ENCODE assay signal across 7 mouse cellular contexts in genomic region chr2:26325386-26326181, GRCm38 (mm10). TPM values are rescaled to one million over a fixed set of nuclear protein-coding genes. Genes with fewer than 3 reads are reported as not detected.
DNase-seq lines count a peak whose midpoint lies in the region; ATAC-seq and TF ChIP-seq lines count a peak whose summit lies in the region.

No protein-coding gene starts in this region.

- 0 out of 2 replicates have a peak overlapping the region, but pooled peaks have one; percentile 25 for H3K9ac ChIP-seq in heart, adult 2 months (ENCODE audit: low read depth, low read length)
- H3K9ac ChIP-seq in kidney, embryonic 15.5 days: no peak overlapping the region

- ATAC-seq in kidney, embryonic 15.5 days (replicated peaks; ENCODE audit: low FRiP score): peak; percentile 81

- H3K79me2 ChIP-seq in heart, adult 2 months (replicated peaks; ENCODE audit: control insufficient read depth, insufficient read depth, low read length): no peaks in the 10 kb centered on the region

- DNase-seq in CD4-positive, CD25-positive, alpha-beta regulatory T cell, adult 2 months (ENCODE audit: low read depth, low spot score): peak; percentile 86
- peak; percentile 55 for DNase-seq in MEL-GATA-1-ER (ENCODE audit: extremely low read depth, low read depth)
- DNase-seq in heart, adult 2 months: peak; percentile 75 to 77
- peak; percentile 77 for DNase-seq in lung, postnatal 36 days
- DNase-seq in spleen, adult 12 weeks (ENCODE audit: low spot score): peak; percentile 33

- no peak overlapping the region for H3K27ac ChIP-seq in cortical plate, adult 2 months (ENCODE audit: insufficient read depth, low read length)
- H3K27ac ChIP-seq in heart, adult 2 months: peak overlapping the region; percentile 28; the same call in 1 of the 2 replicates
- H3K27ac ChIP-seq in kidney, embryonic 15.5 days: no peak overlapping the region

- TF ChIP-seq CTCF in cortical plate, adult 2 months (IDR thresholded peaks at IDR 0.05; ENCODE audit: extremely low read depth, insufficient read depth, low read length): peak; percentile 92
- peak; percentile 96 for TF ChIP-seq CTCF in heart, adult 2 months (IDR thresholded peaks at IDR 0.05)

- no peaks in the 10 kb centered on the region for H3K9me3 ChIP-seq in kidney, embryonic 15.5 days (replicated peaks)

- peaks cover 2% of the 10 kb centered on the region; the same call in 1 of the 2 replicates for H3K4me1 ChIP-seq in cortical plate, adult 2 months (ENCODE audit: control insufficient read depth, insufficient read depth, low read length)
- H3K4me1 ChIP-seq in heart, adult 2 months (ENCODE audit: control insufficient read depth, insufficient read depth, low read length): peaks cover 9% of the 10 kb centered on the region
- H3K4me1 ChIP-seq in kidney, embryonic 15.5 days: 0 out of 2 replicates have a peak, but pooled peaks cover 2% of the 10 kb centered on the region

- 53% methylated on average over 15 of the region's 15 CpGs for WGBS in heart, adult 2 months
- 71% methylated on average over 15 of the region's 15 CpGs for WGBS in kidney, embryonic 15.5 days

- no peak overlapping the region for H3K4me3 ChIP-seq in cortical plate, adult 2 months (ENCODE audit: insufficient read depth, low read length)
- H3K4me3 ChIP-seq in heart, adult 2 months: no peak overlapping the region
- no peak overlapping the region for H3K4me3 ChIP-seq in kidney, embryonic 15.5 days (replicated peaks)

- intact Hi-C loops in heart, adult 2 months (cut with DNase I): loop anchor here (1.0 to 5.0 kb wide), 4 partner anchors 27 to 237 kb away; partner anchors contain the start of genes Dnlz, Inpp5e and Sec16a

- TF ChIP-seq POLR2A in cortical plate, adult 2 months (IDR thresholded peaks at IDR 0.05; ENCODE audit: extremely low read depth, insufficient read depth, low read length): no peak
- no peak for TF ChIP-seq POLR2A in heart, adult 2 months (IDR thresholded peaks at IDR 0.05; ENCODE audit: insufficient read depth, low read depth, low read length)

- TF ChIP-seq EP300 in heart, adult 2 months (IDR thresholded peaks at IDR 0.05; ENCODE audit: insufficient read depth, low read depth, low read length): peak; percentile 91

- no peak overlapping the region for H3K4me2 ChIP-seq in kidney, embryonic 15.5 days

- H3K27me3 ChIP-seq in heart, adult 2 months (ENCODE audit: control insufficient read depth, insufficient read depth, low read length): no peaks in the 10 kb centered on the region
- H3K27me3 ChIP-seq in kidney, embryonic 15.5 days: no peaks in the 10 kb centered on the region

- H3K36me3 ChIP-seq in heart, adult 2 months (ENCODE audit: control insufficient read depth, insufficient read depth, low read length): no peaks in the 10 kb centered on the region
- peaks cover 77% of the 10 kb centered on the region for H3K36me3 ChIP-seq in kidney, embryonic 15.5 days

RNA-seq across cellular contexts. Expression of gene Gpsm1, which starts 10.3 kb away (rescaled TPM):
- 45.3 and 49.2 TPM in 2 replicates for polyA plus RNA-seq in cortical plate, adult 2 months (2012; rRNA removed)
- total RNA-seq in heart, adult 2 months (2021): 100 to 1,000 TPM; 169 to 249 TPM
- polyA plus RNA-seq in heart, adult 2 months (2012; rRNA removed): 301 and 369 TPM in 2 replicates
- polyA plus RNA-seq in kidney, embryonic 15.5 days (2015; fragmentation: Nextera tagmentation; extraction: Ambion mirVana): 39.6 and 44.4 TPM in 2 replicates

RNA-seq across cellular contexts. Expression of gene Dnlz, which starts 26.3 kb away (rescaled TPM):
- 37.9 and 38.0 TPM in 2 replicates for polyA plus RNA-seq in cortical plate, adult 2 months (2012; rRNA removed)
- total RNA-seq in heart, adult 2 months (2021): 10 to 100 TPM; 23.2 to 25.9 TPM
- polyA plus RNA-seq in heart, adult 2 months (2012; rRNA removed): 22.6 and 22.7 TPM in 2 replicates
- polyA plus RNA-seq in kidney, embryonic 15.5 days (2015; fragmentation: Nextera tagmentation; extraction: Ambion mirVana): 29.8 and 31.9 TPM in 2 replicates

RNA-seq across cellular contexts. Expression of gene Ccdc187, which starts 31.2 kb away (rescaled TPM):
- polyA plus RNA-seq in cortical plate, adult 2 months (2012; rRNA removed): 0.85 and 2.2 TPM in 2 replicates
- under 1 TPM; 0.09 to 0.13 TPM for total RNA-seq in heart, adult 2 months (2021)
- 0.09 and 0.37 TPM in 2 replicates for polyA plus RNA-seq in heart, adult 2 months (2012; rRNA removed)
- 0.04 TPM in 1 of 2 replicates, not detected in the other for polyA plus RNA-seq in kidney, embryonic 15.5 days (2015; fragmentation: Nextera tagmentation; extraction: Ambion mirVana)

RNA-seq across cellular contexts. Expression of gene Card9, which starts 35.1 kb away (rescaled TPM):
- polyA plus RNA-seq in cortical plate, adult 2 months (2012; rRNA removed): 5.2 and 5.3 TPM in 2 replicates
- total RNA-seq in heart, adult 2 months (2021): 1 to 10 TPM; 1.0 to 1.2 TPM
- polyA plus RNA-seq in heart, adult 2 months (2012; rRNA removed): 2.3 and 4.1 TPM in 2 replicates
- 1.1 and 1.7 TPM in 2 replicates for polyA plus RNA-seq in kidney, embryonic 15.5 days (2015; fragmentation: Nextera tagmentation; extraction: Ambion mirVana)

RNA-seq across cellular contexts. Expression of gene Snapc4, which starts 54.9 kb away (rescaled TPM):
- polyA plus RNA-seq in cortical plate, adult 2 months (2012; rRNA removed): 81.7 and 92.4 TPM in 2 replicates
- total RNA-seq in heart, adult 2 months (2021): 1 to 10 TPM; 7.2 to 9.5 TPM
- polyA plus RNA-seq in heart, adult 2 months (2012; rRNA removed): 20.4 and 24.3 TPM in 2 replicates
- polyA plus RNA-seq in kidney, embryonic 15.5 days (2015; fragmentation: Nextera tagmentation; extraction: Ambion mirVana): 27.9 and 31.3 TPM in 2 replicates

Comparison
In these comparisons a context has a peak if more than half of its experiments do, and no peak if none do; other contexts are left out.
1. DNase-seq: peak in every context shown above with its lines; median percentile 86 in CD4-positive, CD25-positive, alpha-beta regulatory T cell, adult 2 months; 77 in lung, postnatal 36 days; 76 in heart, adult 2 months; 55 in MEL-GATA-1-ER; 33 in spleen, adult 12 weeks.